Mouse (Mus musculus): Measurements from ENCODE around the gene Tmem178b.

DNA sequence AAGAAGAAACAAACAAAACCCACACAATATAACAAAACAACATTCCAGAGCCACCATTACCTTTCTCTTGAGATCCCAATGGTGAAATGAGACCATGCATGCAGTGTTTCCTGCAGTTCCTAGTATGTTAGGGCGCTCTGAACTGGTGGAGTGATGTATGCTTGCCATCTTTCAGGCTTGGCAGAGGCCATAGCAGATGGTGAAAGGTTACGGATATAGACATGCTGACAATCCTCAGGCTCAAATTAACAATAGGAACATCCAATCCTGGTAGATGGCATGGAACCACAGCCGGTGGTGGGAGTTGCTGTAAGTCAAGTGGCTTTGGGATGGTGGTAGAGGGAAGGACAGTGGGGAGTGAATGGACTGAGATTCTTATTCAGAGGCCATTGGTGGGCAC lies 272.5 kb downstream of the Tmem178b start:
- no peak for TF ChIP-seq GATA1 (IDR thresholded peaks at IDR 0.05; ENCODE audit: low read length)
- TF ChIP-seq TAL1 (IDR thresholded peaks at IDR 0.05; ENCODE audit: low read length), result no peak
